Mouse (Mus musculus) lung, adult 18-20 months (tissue): ENCODE measurements around the gene C2cd4d.
A peak's percentile ranks its signal among the peaks of the same experiment; 100 is the strongest.

Source experiments
- DNase-seq, 2 experiments: peaks; one replicate each; pipeline ENCODE4 v3.0.0; 2022; ENCODE audit warnings: mixed read lengths in 2 of 2

C2cd4d gene

GRCm38 (mm10) chr3:94362138-94362537 lies at the start of gene C2cd4d:
Gene C2cd4d, plus strand, starts transcription at chr3:94362438.
- DNase-seq, result no peak

GRCm38 (mm10) chr3:94328681-94329080 lies 33.6 kb upstream of the C2cd4d start:
- DNase-seq, result peak in 1 of 2 experiments; percentile 35

- DNase-seq, result no peak
Observed at GRCm38 (mm10) chr3:94334442-94334841, 27.8 kb upstream of the C2cd4d start.

GRCm38 (mm10) chr3:94338522-94338921 lies 23.7 kb upstream of the C2cd4d start:
- peak in 1 of 2 experiments; percentile 13 for DNase-seq

- DNase-seq, result peak; percentile 22 to 53
Observed at GRCm38 (mm10) chr3:94341959-94342422, 20.2 kb upstream of the C2cd4d start, which contains the start of gene Them5. Gene Them5, plus strand, starts transcription at chr3:94342099.

- DNase-seq, result no peak
Observed at GRCm38 (mm10) chr3:94342552-94342951, 19.7 kb upstream of the C2cd4d start.

GRCm38 (mm10) chr3:94344182-94344581 lies 18.1 kb upstream of the C2cd4d start:
- no peak for DNase-seq

- no peak for DNase-seq
Observed at GRCm38 (mm10) chr3:94344897-94345296, 17.3 kb upstream of the C2cd4d start.

- no peak for DNase-seq
Observed at GRCm38 (mm10) chr3:94348146-94348545, 14.1 kb upstream of the C2cd4d start.

GRCm38 (mm10) chr3:94360812-94361211 lies 1.4 kb upstream of the C2cd4d start:
- DNase-seq, result no peak

GRCm38 (mm10) chr3:94363291-94364153 lies 1.3 kb downstream of the C2cd4d start:
- peak in 1 of 2 experiments; percentile 44 for DNase-seq

- DNase-seq, result no peak
Observed at GRCm38 (mm10) chr3:94364154-94364526, 1.9 kb downstream of the C2cd4d start.

- peak; percentile 73 to 81 for DNase-seq
Observed at GRCm38 (mm10) chr3:94366761-94367160, 4.5 kb downstream of the C2cd4d start.

- no peak for DNase-seq
Observed at GRCm38 (mm10) chr3:94367511-94367910, 5.3 kb downstream of the C2cd4d start.

- DNase-seq, result no peak
Observed at GRCm38 (mm10) chr3:94368631-94369030, 6.4 kb downstream of the C2cd4d start.

- DNase-seq, result no peak
Observed at GRCm38 (mm10) chr3:94369709-94370108, 7.5 kb downstream of the C2cd4d start.

- DNase-seq, result peak; percentile 91 to 94
Observed at GRCm38 (mm10) chr3:94371637-94372036, 9.4 kb downstream of the C2cd4d start.

- DNase-seq, result no peak
Observed at GRCm38 (mm10) chr3:94372038-94372437, 9.8 kb downstream of the C2cd4d start.

GRCm38 (mm10) chr3:94372641-94373040 lies 10.4 kb downstream of the C2cd4d start, which contains the start of gene Rorc:
Gene Rorc, plus strand, starts transcription at chr3:94372794.
- peak; percentile 68 to 70 for DNase-seq

- peak in 1 of 2 experiments; percentile 27 for DNase-seq
Observed at GRCm38 (mm10) chr3:94373090-94373489, 10.9 kb downstream of the C2cd4d start.

GRCm38 (mm10) chr3:94373597-94374011 lies 11.4 kb downstream of the C2cd4d start:
- peak; percentile 33 for DNase-seq

- no peak for DNase-seq
Observed at GRCm38 (mm10) chr3:94374636-94375035, 12.4 kb downstream of the C2cd4d start.

- no peak for DNase-seq
Observed at GRCm38 (mm10) chr3:94375146-94375545, 12.9 kb downstream of the C2cd4d start.

- DNase-seq, result no peak
Observed at GRCm38 (mm10) chr3:94375861-94376260, 13.6 kb downstream of the C2cd4d start.
